Mouse (Mus musculus) embryonic fibroblast, embryonic 13.5 days (primary cell): Measurements from ENCODE around the gene Tomm7. TPM values are rescaled to one million over a fixed set of nuclear protein-coding genes. Genes with fewer than 3 reads are reported as not detected.

Experiments used
- H3K27ac ChIP-seq: 2 replicates; pipeline ENCODE4 v1.5.1; 2012; ENCODE audit warnings: low read length, control low read depth, inconsistent platforms; ENCODE audit not compliant: insufficient read depth
- H3K4me1 ChIP-seq: 2 replicates; pipeline ENCODE4 v1.6.1; 2011; ENCODE audit warnings: low read length; ENCODE audit not compliant: control insufficient read depth, insufficient read depth
- H3K4me3 ChIP-seq: 2 replicates; pipeline ENCODE4 v1.5.1; 2011; ENCODE audit warnings: mild to moderate bottlenecking, control low read depth, low read length; ENCODE audit not compliant: insufficient read depth
- CTCF ChIP-seq: IDR thresholded peaks from 2 replicates; pipeline ENCODE4 v1.5.1; 2011; ENCODE audit warnings: mild to moderate bottlenecking, control low read depth, low read length, moderate library complexity, borderline replicate concordance; ENCODE audit not compliant: insufficient read depth
- POLR2A ChIP-seq: IDR thresholded peaks from 2 replicates; pipeline ENCODE4 v1.6.1; 2011; ENCODE audit warnings: low read depth, mild to moderate bottlenecking, control low read depth, low read length, moderate library complexity
- polyA plus RNA-seq: library from polyadenylated mRNA; stranded (reverse); fragments of >200 nt; gene quantifications from 2 replicates; pipeline ENCODE4 v1.2.4, GENCODE M21; 2011; ENCODE audit warnings: low read depth; ENCODE audit not compliant: missing spikeins, insufficient read length

Tomm7 gene
- polyA plus RNA-seq, 1 experiment = 52.8 TPM

DNA sequence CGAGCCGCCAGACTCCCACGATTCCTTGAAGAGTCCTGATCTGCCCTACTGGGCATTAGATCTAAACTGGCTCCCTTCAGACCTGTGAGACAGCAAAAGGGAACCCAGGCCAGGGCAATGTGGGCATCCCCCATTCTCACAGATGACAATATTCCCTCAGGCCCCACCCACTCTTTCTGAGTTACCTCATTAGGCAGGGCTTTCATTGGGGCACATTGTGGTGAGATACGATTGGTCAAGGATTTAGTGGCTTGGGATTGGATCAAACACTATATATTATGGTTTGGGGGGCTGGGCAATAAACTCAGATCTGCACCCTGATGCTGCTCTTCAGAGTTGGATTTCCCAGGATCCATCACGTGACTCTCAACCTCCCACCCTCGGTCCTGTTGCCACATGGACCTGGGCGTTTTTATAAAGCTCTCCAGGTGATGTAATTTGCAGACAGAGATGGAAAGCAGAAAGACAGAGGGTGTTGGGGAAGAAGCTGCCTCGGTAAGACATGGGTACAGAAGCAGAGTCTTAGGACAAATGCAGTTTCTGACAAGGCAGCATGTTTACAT lies 19.7 kb downstream of the Tomm7 start:
- Histone ChIP-seq H3K27ac (no peak overlapping the region), H3K4me1 (no peaks in the 10 kb centered on the region), H3K4me3 (no peak overlapping the region)
- no peak for TF ChIP-seq CTCF
- TF ChIP-seq POLR2A = no peak

DNA sequence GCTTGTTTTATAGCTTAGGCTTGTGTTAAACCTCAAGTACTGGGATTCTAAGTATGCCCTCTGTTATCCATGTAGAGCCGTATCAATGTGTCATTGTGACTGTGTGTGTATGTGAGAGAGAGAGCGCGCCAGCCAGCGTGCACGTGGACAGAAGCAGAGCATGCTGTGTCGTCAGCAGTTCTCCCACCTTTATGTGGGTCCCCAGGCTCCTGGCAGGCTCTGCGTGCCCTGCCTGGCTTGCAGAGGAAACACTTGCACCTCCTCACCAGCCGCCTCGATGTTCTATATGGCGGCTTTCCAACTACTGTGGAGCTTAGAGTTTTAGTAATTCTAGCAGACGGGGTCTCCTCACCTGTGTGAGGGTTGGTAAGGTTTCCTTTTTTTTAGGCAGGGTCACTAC lies 21.7 kb downstream of the Tomm7 start:
- no peaks in the 10 kb centered on the region for H3K4me1 ChIP-seq
- no peak overlapping the region for H3K27ac ChIP-seq
- H3K4me3 ChIP-seq = no peak overlapping the region
- TF ChIP-seq CTCF (no peak), POLR2A (no peak)

DNA sequence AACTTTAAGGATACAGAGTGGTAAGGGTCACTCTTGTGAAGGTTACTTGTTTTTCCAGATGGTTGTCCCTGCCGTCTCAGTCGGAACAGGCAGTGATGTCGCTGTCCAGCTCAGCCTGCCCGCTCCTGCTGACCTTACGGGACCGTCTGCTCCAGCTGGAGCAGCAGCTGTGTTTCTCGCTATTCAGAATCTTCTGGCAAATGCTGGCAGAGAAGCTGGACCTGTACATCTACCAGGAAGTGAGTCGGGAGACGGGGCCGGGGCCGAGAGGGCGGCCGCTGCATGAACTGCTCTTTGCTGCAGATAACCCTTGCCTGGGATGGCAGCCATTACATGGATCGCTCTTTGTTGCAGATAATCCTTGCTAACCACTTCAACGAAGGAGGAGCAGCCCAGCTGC lies 27.3 kb downstream of the Tomm7 start:
- no peak overlapping the region for H3K4me3 ChIP-seq
- TF ChIP-seq CTCF (no peak), POLR2A (no peak)
- no peak overlapping the region for H3K27ac ChIP-seq
- no peaks in the 10 kb centered on the region for H3K4me1 ChIP-seq

DNA sequence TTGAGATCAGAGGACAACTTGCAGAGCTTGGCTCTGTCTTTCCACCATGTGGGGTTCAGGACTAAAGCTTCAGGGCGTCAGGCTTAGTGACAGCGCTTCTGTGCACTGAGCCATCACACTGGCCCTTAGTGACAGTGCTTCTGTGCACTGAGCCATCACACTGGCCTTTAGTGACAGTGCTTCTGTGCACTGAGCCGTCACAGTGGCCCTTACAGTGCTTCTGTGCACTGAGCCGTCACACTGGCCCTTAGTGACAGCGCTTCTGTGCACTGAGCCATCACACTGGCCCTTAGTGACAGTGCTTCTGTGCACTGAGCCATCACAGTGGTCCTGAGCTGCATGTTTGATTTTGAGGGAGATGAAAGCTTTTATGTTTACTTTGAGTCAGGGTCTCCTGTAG lies 29.1 kb downstream of the Tomm7 start:
- TF ChIP-seq CTCF (no peak), POLR2A (no peak)
- Histone ChIP-seq H3K4me1 (no peaks in the 10 kb centered on the region), H3K4me3 (no peak overlapping the region), H3K27ac (no peak overlapping the region)

DNA sequence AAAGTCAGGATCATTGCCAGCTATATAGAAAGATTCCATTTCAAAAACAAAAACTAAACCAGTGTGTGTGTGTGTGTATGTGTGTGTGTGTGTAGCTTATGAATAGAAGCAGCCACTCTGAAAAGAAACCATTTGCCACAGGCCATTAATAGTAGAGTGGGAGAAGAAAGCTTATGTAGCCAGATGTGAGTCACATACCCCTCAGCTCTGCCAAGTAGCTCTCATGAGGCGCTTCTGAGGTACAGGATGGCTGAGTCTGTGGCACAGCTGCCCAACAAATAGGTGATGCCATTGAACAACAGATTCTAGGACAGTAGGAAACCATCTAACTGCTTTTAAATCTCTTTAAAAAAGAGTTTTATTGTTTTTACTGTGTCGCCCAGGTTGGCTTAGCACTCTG lies 51.2 kb downstream of the Tomm7 start:
- Histone ChIP-seq H3K4me3 (no peak overlapping the region), H3K27ac (no peak overlapping the region), H3K4me1 (no peaks in the 10 kb centered on the region)
- TF ChIP-seq POLR2A (no peak), CTCF (no peak)

DNA sequence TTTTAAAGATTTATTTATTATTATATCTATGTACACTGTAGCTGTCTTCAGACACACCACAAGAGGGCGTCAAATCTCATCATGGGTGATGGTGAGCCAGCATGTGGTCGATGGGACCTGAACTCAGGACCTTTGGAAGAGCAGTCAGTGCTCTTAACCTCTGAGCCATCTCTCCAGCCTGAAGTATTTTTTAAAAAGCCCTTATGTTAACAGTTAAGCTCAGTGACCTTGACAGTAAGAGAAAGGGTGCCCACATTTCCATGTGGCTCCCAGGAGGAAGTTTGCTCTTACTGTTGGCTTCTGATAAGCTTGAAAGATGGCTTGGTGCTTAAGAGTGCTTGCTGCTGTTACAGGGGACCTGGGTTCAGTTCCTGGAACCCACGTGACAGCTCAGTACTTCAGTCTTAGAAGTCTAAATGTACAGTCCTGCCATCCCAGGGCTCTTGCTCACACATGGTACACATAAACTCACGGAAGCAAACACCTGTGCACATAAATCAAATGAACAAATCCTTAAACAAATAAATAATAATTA lies 54.8 kb downstream of the Tomm7 start:
- H3K27ac ChIP-seq = no peak overlapping the region
- no peak overlapping the region for H3K4me3 ChIP-seq
- TF ChIP-seq POLR2A (no peak), CTCF (no peak)
- no peaks in the 10 kb centered on the region for H3K4me1 ChIP-seq

Other genes with a start within 250 kb of the Tomm7 start
- 51.5 and 66.9 TPM in 2 replicates for gene Srpk2, start 159.5 kb downstream of the Tomm7 start, polyA plus RNA-seq
- 32.6 and 36.5 TPM in 2 replicates for gene Pus7, start 60.5 kb downstream of the Tomm7 start, polyA plus RNA-seq
- 31.8 TPM in 2 replicates for gene Rint1, start 56.5 kb downstream of the Tomm7 start, polyA plus RNA-seq
- gene Fam126a, start 186.5 kb upstream of the Tomm7 start, polyA plus RNA-seq = 38.2 and 47.7 TPM in 2 replicates